Mouse (Mus musculus): ENCODE results near the gene Atf7. TPM values are rescaled to one million over a fixed set of nuclear protein-coding genes. Genes with fewer than 3 reads are reported as not detected.
A peak's percentile ranks its signal among the peaks of the same experiment; 100 is the strongest.

Gene Atf7
- polyA plus RNA-seq, 1 experiment: 50.7 TPM

DNA sequence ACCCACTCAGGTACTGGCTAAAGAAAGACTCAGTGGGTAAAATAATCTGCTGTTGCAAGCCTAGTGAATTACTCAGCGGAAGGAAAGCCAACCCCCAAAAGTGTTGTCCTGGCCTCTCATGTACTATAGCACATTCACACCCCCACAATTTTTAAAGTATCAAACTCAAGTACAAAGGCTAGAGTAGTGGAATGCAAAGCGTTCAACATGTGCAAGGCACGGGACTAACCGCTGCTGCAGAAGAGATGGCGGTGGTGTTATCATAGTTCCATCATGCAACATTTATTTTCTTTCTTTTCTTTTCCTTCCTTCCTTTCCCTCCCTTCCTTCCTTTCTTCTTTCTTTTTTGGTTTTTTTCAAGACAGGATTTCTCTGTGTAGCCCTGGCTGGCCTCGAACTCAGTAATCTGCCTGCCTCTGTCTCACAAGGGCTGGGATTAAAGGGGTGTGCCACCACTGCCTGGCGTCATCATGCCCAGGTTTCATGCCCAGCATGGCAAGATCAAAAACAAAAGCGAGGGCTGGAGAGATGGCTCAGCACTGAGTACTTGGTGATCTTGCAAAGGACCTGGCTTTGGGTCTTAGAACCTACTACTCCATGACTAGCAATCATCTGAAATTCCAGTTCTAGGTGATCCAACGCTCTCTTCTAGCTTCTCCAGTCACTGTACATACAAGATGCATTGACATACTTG lies 119.3 kb downstream of the Atf7 start:
- Histone ChIP-seq H3K27ac (ENCODE audit: insufficient read depth, low read length) (no peak overlapping the region), H3K4me1 (ENCODE audit: control insufficient read depth, insufficient read depth, low read length) (peaks cover 6% of the 10 kb centered on the region; the same call in 1 of the 2 replicates), H3K4me3 (ENCODE audit: insufficient read depth, low read length) (no peak overlapping the region)
- no peak for TF ChIP-seq POLR2A (IDR thresholded peaks at IDR 0.05; ENCODE audit: extremely low read depth, insufficient read depth, low read length)
- no peak for TF ChIP-seq CTCF (IDR thresholded peaks at IDR 0.05; ENCODE audit: extremely low read depth, insufficient read depth, low read length)

DNA sequence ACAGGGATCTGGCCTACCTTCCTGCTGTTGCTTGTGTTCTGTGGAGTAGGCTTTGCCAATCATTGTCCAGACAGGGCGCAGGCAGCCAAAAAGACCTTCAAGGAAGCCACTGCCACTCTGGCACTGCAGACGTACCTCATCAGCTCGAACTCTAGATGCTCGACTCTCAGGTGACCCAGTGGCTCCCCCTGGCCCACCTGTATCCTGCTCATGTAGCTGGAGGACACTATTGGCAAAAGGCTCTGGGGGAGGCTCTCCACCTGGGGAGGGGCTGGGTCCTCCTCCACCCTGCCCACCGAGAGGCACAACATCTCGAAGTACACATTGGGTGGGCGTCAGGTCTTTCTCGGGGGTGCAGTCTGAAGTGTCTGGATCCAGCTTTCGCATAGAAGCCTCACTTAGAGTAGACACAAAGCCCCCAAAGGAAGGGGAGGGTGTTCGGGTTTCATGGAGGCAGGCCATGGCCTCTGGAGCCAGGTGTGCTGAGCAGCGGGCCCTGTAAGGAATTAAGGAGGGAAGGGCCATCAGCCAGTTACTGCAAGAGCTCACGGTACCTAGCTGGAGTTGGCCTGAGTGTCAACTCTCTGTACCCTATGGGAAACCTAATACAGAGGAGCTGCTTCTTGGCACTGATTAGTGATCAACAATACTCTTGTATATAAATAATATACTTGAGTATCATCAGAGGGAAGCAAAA lies 120.0 kb downstream of the Atf7 start:
- H3K4me1 ChIP-seq (ENCODE audit: control insufficient read depth, insufficient read depth, low read length): peaks cover 6% of the 10 kb centered on the region; the same call in 1 of the 2 replicates
- TF ChIP-seq CTCF (IDR thresholded peaks at IDR 0.05; ENCODE audit: extremely low read depth, insufficient read depth, low read length) (no peak), POLR2A (IDR thresholded peaks at IDR 0.05; ENCODE audit: extremely low read depth, insufficient read depth, low read length) (0 out of 2 replicates have a peak, but pooled peaks have one; percentile 8)
- no peak overlapping the region for H3K4me3 ChIP-seq (ENCODE audit: insufficient read depth, low read length)
- H3K27ac ChIP-seq (ENCODE audit: insufficient read depth, low read length): no peak overlapping the region

DNA sequence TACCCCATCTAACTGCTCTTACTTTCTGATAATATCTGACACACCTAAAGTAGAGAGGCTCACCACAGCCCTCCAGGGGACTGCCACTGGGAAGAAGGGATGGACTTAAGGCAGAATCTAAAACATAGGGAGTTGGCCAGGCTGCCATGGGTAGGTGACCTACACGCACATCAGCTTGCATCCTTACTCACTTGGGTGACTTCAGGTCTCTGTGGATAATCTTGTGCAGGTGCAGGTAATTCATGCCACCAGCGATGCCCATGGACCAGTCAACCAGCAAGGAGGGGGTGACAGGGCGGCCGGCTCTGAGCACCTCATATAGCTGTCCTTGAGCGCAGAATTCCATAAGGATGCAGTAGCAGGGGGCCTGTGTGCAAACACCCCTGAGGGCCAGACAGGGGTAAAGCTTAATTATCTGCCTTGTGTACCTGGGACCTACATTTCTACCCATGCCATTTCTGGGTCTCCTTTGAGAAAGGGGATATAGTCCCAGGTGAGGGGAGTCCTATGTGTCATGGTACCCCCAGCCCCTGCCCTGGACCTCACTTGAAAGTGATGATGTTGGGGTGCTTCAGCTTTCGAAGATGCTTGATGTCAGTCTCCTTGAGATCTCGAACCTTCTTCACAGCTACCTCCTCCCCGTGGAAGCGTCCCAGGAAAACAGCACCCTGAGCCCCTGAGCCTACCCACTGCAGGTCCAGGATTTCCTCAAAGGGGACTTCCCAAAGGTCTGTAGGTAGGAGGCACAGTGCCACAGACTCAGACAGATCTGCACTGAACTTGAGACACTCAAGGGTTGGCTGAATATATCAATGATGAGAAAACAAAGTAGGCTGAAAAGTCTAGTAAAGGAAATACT lies 121.1 kb downstream of the Atf7 start:
- Histone ChIP-seq H3K4me1 (ENCODE audit: control insufficient read depth, insufficient read depth, low read length) (peaks cover 4% of the 10 kb centered on the region; the same call in 1 of the 2 replicates), H3K27ac (ENCODE audit: insufficient read depth, low read length) (no peak overlapping the region), H3K4me3 (ENCODE audit: insufficient read depth, low read length) (no peak overlapping the region)
- TF ChIP-seq CTCF (IDR thresholded peaks at IDR 0.05; ENCODE audit: extremely low read depth, insufficient read depth, low read length) (no peak), POLR2A (IDR thresholded peaks at IDR 0.05; ENCODE audit: extremely low read depth, insufficient read depth, low read length) (no peak)

DNA sequence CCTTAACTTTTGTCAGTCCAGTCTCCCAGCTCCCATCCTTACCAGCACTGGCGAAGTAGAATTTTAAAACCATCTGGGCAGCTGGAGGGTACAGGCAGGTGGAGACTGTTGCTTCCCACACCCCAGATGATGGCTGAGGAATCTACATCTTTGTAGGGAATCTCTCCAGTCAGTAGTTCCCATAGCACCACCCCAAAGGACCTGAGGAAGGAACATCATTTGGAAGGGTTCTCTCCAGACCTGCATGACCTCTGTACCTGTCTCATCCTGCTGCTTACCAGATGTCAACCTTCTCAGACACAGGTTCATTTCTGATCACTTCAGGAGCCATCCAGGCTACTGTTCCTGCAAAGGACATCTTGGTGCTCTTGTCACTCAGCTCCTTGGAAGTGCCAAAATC lies 121.8 kb downstream of the Atf7 start, which contains the start of gene Gm10337:
Gene Gm10337, plus strand, starts transcription at position 276 of the 400 bp plus-strand sequence.
- peaks cover 2% of the 10 kb centered on the region; the same call in 1 of the 2 replicates for H3K4me1 ChIP-seq (ENCODE audit: control insufficient read depth, insufficient read depth, low read length)
- TF ChIP-seq CTCF (IDR thresholded peaks at IDR 0.05; ENCODE audit: extremely low read depth, insufficient read depth, low read length) (no peak), POLR2A (IDR thresholded peaks at IDR 0.05; ENCODE audit: extremely low read depth, insufficient read depth, low read length) (no peak)
- no peak within 1 kb of the TSS for H3K27ac ChIP-seq (ENCODE audit: insufficient read depth, low read length)
- no peak within 1 kb of the TSS for H3K4me3 ChIP-seq (ENCODE audit: insufficient read depth, low read length)

DNA sequence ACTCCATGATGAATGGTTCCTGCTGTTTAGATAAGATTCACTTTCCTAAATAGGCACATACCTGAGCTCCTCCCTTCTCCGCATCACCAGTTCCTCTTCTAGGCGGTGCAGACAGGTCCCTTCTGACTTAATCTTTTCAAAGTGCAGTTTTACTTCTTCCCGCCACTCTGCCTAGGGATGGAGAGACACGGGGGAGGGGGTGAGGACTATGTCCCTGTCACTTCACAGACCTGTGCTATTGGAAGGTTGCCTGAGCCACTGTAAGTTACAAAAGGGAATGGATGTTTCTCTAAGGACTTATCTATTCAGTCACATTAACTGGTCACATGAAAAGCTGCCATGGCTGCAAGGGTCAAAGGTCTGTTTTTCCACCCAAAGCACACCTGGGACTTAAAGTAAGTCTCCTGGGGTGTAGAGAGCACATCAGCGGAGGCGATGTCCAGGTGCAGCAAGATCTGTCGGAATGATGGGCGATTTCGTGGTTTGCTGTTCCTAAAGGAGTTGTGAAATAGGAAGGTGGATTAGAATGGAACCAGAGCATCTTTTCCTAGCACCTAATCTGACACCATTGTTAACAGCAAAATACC lies 122.9 kb downstream of the Atf7 start:
- 0 out of 2 replicates have a peak, but pooled peaks cover 1% of the 10 kb centered on the region for H3K4me1 ChIP-seq (ENCODE audit: control insufficient read depth, insufficient read depth, low read length)
- TF ChIP-seq POLR2A (IDR thresholded peaks at IDR 0.05; ENCODE audit: extremely low read depth, insufficient read depth, low read length) (no peak), CTCF (IDR thresholded peaks at IDR 0.05; ENCODE audit: extremely low read depth, insufficient read depth, low read length) (no peak)
- no peak overlapping the region for H3K27ac ChIP-seq (ENCODE audit: insufficient read depth, low read length)
- no peak overlapping the region for H3K4me3 ChIP-seq (ENCODE audit: insufficient read depth, low read length)

DNA sequence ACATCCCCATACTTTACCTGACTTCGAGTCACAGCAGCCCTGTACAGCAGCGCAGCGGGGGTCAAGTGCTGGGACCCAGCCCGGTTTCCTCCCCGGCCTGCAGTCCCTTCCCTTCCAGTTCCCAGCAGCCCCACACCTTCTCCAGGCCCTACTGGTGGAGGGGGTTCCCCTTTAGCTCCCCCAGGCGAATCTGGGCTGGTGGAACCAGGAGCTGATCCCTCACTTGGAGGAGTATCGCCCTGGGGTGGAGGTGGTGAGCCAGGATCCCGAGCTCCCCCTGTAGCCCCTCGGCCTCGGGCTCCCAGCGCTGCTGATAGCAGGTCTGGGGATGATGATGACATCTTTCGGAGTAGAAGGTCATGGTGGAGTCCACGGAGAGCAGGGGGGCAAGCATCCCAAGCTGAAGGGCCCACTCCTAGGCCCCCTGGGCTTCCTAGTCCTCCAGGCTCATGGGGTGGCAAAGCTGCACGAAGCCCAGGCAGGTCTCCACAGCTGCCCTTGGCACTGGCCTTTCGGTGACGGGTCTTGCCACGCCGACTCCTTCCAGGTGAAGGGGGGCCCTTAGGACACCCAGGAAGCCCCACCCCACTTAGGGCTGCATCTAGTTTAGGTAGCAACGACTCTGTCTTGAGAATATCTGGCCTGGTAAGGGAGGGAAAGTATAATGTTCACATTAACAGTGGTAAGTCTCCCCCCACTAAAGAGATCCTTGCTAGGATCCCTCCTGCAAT lies 124.0 kb downstream of the Atf7 start:
- Histone ChIP-seq H3K4me1 (ENCODE audit: control insufficient read depth, insufficient read depth, low read length) (peaks cover 1% of the 10 kb centered on the region; the same call in 1 of the 2 replicates), H3K4me3 (ENCODE audit: insufficient read depth, low read length) (no peak overlapping the region), H3K27ac (ENCODE audit: insufficient read depth, low read length) (no peak overlapping the region)
- no peak; the same call in 1 of the 2 replicates for TF ChIP-seq POLR2A (IDR thresholded peaks at IDR 0.05; ENCODE audit: extremely low read depth, insufficient read depth, low read length)
- no peak for TF ChIP-seq CTCF (IDR thresholded peaks at IDR 0.05; ENCODE audit: extremely low read depth, insufficient read depth, low read length)

DNA sequence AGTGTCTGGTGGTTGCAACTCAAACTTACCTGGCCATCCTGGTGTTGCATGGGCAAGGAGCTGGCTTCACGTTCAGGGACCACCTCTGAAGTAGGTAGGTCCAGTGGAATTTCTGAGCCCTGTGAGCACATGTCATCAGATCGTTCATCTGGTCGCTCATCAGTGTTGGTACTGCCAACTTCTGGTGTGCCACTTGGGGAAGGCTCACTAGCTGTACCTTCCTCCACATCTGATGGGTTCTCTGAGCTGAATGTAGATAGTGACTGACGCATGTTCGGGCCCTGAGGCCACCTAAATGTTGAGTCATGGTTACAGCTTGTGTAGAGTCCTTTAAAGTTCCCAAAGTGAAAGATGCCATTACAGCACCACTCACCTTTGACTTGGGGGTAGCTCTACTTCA lies 124.8 kb downstream of the Atf7 start:
- no peak for TF ChIP-seq CTCF (IDR thresholded peaks at IDR 0.05; ENCODE audit: extremely low read depth, insufficient read depth, low read length)
- TF ChIP-seq POLR2A (IDR thresholded peaks at IDR 0.05; ENCODE audit: extremely low read depth, insufficient read depth, low read length): no peak
- no peak overlapping the region for H3K27ac ChIP-seq (ENCODE audit: insufficient read depth, low read length)
- peaks cover 1% of the 10 kb centered on the region; the same call in 1 of the 2 replicates for H3K4me1 ChIP-seq (ENCODE audit: control insufficient read depth, insufficient read depth, low read length)
- no peak overlapping the region for H3K4me3 ChIP-seq (ENCODE audit: insufficient read depth, low read length)

DNA sequence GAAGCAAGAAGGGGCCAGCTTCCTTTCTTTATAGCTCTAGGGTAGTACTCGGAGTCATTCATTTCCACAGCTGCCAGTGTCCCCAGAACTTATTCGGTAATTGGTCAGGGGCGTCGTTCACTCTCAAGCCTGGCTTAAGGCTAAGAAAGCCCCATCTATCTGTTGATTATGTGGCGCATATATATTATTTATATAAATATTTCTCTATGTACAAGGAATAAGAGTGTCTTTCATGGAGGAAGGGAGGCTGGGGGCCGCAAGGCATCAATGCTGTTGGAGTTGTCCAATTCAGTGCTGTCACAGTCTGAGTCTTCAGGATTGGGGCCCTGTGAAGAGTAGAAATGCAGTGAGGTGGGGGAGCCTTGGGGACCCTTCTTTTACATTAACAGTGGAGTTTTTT lies 125.4 kb downstream of the Atf7 start:
- H3K27ac ChIP-seq (ENCODE audit: insufficient read depth, low read length): no peak overlapping the region
- TF ChIP-seq POLR2A (IDR thresholded peaks at IDR 0.05; ENCODE audit: extremely low read depth, insufficient read depth, low read length) (no peak), CTCF (IDR thresholded peaks at IDR 0.05; ENCODE audit: extremely low read depth, insufficient read depth, low read length) (no peak)
- H3K4me1 ChIP-seq (ENCODE audit: control insufficient read depth, insufficient read depth, low read length): peaks cover 1% of the 10 kb centered on the region; the same call in 1 of the 2 replicates
- H3K4me3 ChIP-seq (ENCODE audit: insufficient read depth, low read length): no peak overlapping the region

Measured in cortical plate, adult 2 months (tissue).